In the genomic region with DNA sequence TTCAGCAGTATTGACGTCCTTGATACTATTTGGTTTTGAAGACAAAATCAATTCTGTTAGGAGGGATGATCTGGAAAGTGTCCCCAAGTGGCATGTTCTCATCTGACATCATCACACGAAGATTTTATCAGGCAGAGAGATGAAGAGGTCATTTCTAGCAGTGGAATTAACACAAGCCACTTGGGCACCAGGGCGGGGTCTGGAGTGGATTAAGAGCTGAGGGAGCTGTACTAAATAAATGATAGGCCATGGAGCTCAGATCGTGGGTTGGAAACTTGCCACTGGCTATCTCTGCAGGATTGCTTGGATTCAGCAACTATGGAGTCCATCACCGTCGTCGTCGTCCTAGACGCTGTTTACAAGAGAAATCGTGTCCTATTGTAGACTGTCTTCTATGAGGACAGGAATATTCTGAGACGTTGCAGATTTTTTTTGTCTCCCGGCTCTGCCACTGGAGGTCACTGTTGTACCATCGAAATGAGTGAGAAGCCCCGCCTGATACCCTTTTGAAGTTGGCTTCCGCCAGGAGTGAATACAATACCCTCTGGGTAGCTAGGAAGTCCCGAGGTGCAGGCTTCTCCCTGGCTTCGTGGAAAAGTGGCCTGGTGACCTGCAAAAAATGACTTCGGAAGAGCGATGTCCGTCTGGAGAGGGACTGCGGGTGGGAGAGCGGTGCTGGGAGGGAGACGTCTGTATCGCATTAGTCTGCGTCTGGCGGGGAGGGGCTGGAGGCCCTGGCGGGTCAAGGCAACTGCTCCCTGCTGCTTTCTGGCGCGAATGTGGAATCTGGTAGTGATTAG, we compare ENCODE assay signal across 8 mouse cellular contexts.
DNase-seq lines count a peak whose midpoint lies in the region; ATAC-seq and TF ChIP-seq lines count a peak whose summit lies in the region.

No protein-coding gene starts in this region.

- H3K36me3 ChIP-seq in ES-E14 (ENCODE audit: control insufficient read depth, insufficient read depth, low read length, poor library complexity, severe bottlenecking) = no peaks in the 10 kb centered on the region
- no peaks in the 10 kb centered on the region for H3K36me3 ChIP-seq in hindbrain, embryonic 10.5 days
- H3K36me3 ChIP-seq in lung, postnatal 0 days (ENCODE audit: insufficient read depth, low read length) = no peaks in the 10 kb centered on the region

- H3K4me3 ChIP-seq in ES-E14 (ENCODE audit: insufficient read depth in 1 of 2, low read depth in 1 of 2, low read length in 2 of 2, poor library complexity in 1 of 2, severe bottlenecking in 1 of 2) = peak overlapping the region; percentile 60 to 79
- peak overlapping the region; percentile 48 for H3K4me3 ChIP-seq in hindbrain, embryonic 10.5 days
- H3K4me3 ChIP-seq in lung, postnatal 0 days (ENCODE audit: low read depth, low read length) = peak overlapping the region; percentile 38

- 5% methylated on average over 29 of the region's 29 CpGs for WGBS in hindbrain, embryonic 10.5 days
- 5% methylated on average over 29 of the region's 29 CpGs for WGBS in lung, postnatal 0 days

- peak overlapping the region; percentile 66 for H3K4me2 ChIP-seq in lung, postnatal 0 days (replicated peaks; ENCODE audit: low read depth, low read length)

- TF ChIP-seq EP300 in lung, postnatal 0 days (IDR thresholded peaks at IDR 0.05) = peak; percentile 49; the same call in 1 of the 2 replicates

- in situ Hi-C loops in ES-E14 (cut with MboI; ENCODE audit: low sequenced_read_pairs in 2 of 2, unreplicated experiment in 2 of 2) = loop anchor here (5.0 to 25.0 kb wide), 2 partner anchors 724 to 734 kb away; no protein-coding TSS in a partner anchor

- ATAC-seq in lung, postnatal 0 days = peak; percentile 95

- DNase-seq in ES-E14 (ENCODE audit: low read depth, low spot score) = peak; percentile 90
- DNase-seq in cerebellum, adult 11-12 months = peak; percentile 66
- peak; percentile 96 for DNase-seq in forelimb bud, embryonic 11.5 days (ENCODE audit: low read depth, low spot score)
- DNase-seq in hindbrain, embryonic 10.5 days (ENCODE audit: low spot score) = peak; percentile 93
- DNase-seq in layer of hippocampus, adult 9-11 months = peak; percentile 80
- DNase-seq in lung, postnatal 0 days (ENCODE audit: low spot score) = peak; percentile 93
- DNase-seq in ovary, postnatal 14 days (ENCODE audit: low spot score) = peak; percentile 92
- peak; percentile 89 for DNase-seq in thymus, postnatal 14 days

- H3K4me1 ChIP-seq in ES-E14 (ENCODE audit: control insufficient read depth in 2 of 2, insufficient read depth in 2 of 2, low read length in 2 of 2, poor library complexity in 1 of 2) = peaks cover 0 to 3% of the 10 kb centered on the region in 2 experiments; a peak in 1 of 4 replicates
- H3K4me1 ChIP-seq in hindbrain, embryonic 10.5 days (replicated peaks) = peaks cover 27% of the 10 kb centered on the region
- no peaks in the 10 kb centered on the region for H3K4me1 ChIP-seq in lung, postnatal 0 days (ENCODE audit: insufficient read depth, low read depth, low read length)

- H3K9ac ChIP-seq in ES-E14 (ENCODE audit: insufficient read depth, low read depth, low read length, poor library complexity, severe bottlenecking) = peak overlapping the region; percentile 72
- H3K9ac ChIP-seq in lung, postnatal 0 days (replicated peaks; ENCODE audit: low read depth) = peak overlapping the region; percentile 43

- H3K27ac ChIP-seq in ES-E14 (ENCODE audit: insufficient read depth, low read depth, low read length, poor library complexity, severe bottlenecking) = no peak overlapping the region
- H3K27ac ChIP-seq in hindbrain, embryonic 10.5 days = peak overlapping the region; percentile 94
- H3K27ac ChIP-seq in lung, postnatal 0 days (ENCODE audit: low read length) = no peak overlapping the region

- H3K9me3 ChIP-seq in ES-E14 (ENCODE audit: control insufficient read depth, insufficient read depth, low read depth, low read length) = no peaks in the 10 kb centered on the region
- no peaks in the 10 kb centered on the region for H3K9me3 ChIP-seq in hindbrain, embryonic 10.5 days
- H3K9me3 ChIP-seq in lung, postnatal 0 days (ENCODE audit: low read length) = no peaks in the 10 kb centered on the region

- TF ChIP-seq CTCF in lung, postnatal 0 days (IDR thresholded peaks at IDR 0.05) = peak; percentile 80

- H3K27me3 ChIP-seq in hindbrain, embryonic 10.5 days (ENCODE audit: insufficient read depth, poor library complexity, severe bottlenecking) = no peaks in the 10 kb centered on the region
- H3K27me3 ChIP-seq in lung, postnatal 0 days (replicated peaks; ENCODE audit: insufficient read depth, low read length) = no peaks in the 10 kb centered on the region

TF ChIP-seq in ES-E14, 5 proteins besides CTCF, POLR2A, EP300 and RAD21:
- no peak for TF ChIP-seq ZNF384 (IDR thresholded peaks at IDR 0.05; ENCODE audit: low read depth, low read length)
- TF ChIP-seq CHD2 (IDR thresholded peaks at IDR 0.05; ENCODE audit: low read depth, low read length) = no peak
- peak; percentile 72 for TF ChIP-seq MAFK (IDR thresholded peaks at IDR 0.05; ENCODE audit: insufficient read depth, low read depth, low read length)
- TF ChIP-seq HCFC1 (IDR thresholded peaks at IDR 0.05; ENCODE audit: borderline replicate concordance, insufficient read depth, low read length) = peak; percentile 41; the same call in 1 of the 2 replicates
- peak; percentile 92 for TF ChIP-seq ZC3H11A (IDR thresholded peaks at IDR 0.05; ENCODE audit: borderline replicate concordance, low read depth, low read length)
